Mouse (Mus musculus) monocyte, adult 59 days (primary cell): ENCODE data around the gene Gabpb2. TPM values are rescaled to one million over a fixed set of nuclear protein-coding genes. Genes with fewer than 3 reads are reported as not detected.

Experiments used
- total RNA-seq, 2 experiments: library from RNA; stranded (reverse); gene quantifications; one replicate each; pipeline ENCODE4 v1.2.4; 2023

Gabpb2 gene
- 10 to 100 TPM; 42.6 to 48.5 TPM for total RNA-seq

GRCm38 (mm10) chr3:95217255-95218134 is at the start of gene Gabpb2:
Gene Gabpb2 (minus strand): TSS chr3:95217916.

DNA sequence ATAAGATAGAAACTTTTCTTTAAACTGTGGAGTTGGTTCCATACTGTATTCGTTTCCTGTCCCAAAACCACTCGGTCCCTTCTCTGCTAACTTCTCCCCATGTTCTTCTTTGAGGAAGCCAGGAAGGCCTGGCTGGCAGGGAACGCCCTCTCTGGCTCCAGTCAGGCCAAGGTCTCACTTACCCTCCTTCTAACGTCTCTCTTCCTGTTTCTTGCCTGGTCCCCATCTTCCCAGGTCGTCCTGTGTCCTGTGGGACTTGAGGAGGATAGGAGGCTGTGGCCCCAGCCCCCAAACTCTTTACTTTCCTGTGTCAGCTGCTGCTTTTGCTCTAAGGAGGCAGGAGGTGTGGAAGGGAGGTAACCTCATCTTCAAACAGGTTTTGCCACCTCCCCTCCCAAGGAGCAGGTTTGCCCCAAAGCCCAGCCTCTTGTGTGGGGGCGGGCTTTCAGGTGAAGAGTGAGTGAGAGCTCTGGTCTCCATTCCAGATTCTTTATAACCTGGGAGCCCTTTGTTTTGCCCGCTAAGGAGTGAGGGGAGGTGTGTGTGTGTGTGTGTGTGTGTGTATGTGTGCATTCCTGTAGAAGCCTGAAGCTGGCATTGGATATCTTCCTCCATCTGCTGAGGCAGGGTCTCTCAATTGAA is 33.2 kb upstream of the Gabpb2 start, which contains the start of gene Bnipl:
Gene Bnipl, minus strand, starts transcription at position 411 of the 642 bp plus-strand sequence.

DNA sequence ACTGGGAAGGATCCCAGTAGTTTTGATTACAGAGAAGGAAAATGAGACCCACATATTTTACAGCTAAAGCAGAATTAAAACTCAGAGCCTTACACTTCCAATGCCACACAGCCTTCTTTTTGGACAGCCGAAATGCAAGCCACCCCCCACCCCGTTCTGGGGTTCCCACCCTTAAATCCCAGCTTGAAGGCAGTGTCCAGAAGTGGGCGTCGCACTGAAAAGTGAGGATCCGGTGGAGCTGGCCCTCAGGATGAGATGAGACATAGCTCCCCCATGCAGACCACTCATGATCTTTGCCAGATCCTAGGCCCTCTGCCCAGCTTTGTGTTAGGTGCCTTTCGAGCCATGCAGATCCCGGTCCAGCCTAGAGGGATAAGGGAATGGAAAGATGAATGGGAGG is 23.8 kb upstream of the Gabpb2 start, which contains the start of gene Gm128:
Gene Gm128, minus strand, starts transcription at position 101 of the 400 bp plus-strand sequence.

DNA sequence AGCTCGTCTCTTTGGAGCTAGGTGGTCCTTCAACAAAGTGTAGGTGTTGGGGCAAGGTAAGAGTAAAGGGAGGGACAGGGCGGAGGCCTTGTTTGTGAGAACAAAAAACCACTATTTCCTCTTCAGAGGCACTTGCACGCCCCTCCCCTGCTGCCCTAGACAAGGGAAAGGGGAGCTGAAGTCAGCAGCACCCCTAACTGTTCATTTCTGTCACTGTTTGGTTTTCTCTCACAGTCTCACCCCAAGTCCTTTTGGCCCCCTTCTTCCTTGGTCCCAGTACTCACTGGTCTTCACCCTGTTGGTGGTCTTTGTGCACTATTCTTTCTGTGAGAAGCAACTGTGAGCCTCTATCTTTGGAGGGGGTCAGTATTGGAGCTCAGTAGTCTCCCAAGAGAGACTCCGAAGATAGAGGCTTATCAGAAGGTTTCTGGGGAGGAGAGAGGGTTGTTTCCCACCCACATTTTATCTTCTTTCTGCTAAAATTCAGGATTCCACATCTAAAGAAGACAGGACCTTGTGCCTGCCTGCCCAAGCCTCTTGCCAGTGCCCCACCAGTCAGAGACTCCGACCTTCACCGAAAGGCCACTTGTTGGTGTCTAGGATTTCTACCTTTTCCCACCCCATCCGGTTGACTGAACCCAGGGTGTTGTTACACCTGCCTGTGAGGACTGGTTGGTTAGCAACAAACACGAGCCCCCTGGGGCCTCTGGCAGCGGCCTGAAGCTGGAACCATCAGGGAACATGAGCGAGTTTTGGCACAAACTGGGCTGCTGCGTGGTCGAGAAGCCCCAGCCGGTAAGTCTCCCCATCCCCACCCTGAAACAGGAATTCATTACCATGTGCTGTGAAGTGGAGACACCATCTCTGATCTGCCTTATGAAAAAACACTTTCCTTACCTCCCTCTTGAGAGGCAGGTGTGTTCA is 13.8 kb upstream of the Gabpb2 start, which contains the start of gene Mllt11:
Gene Mllt11, minus strand, starts transcription at position 874 of the 924 bp plus-strand sequence.

DNA sequence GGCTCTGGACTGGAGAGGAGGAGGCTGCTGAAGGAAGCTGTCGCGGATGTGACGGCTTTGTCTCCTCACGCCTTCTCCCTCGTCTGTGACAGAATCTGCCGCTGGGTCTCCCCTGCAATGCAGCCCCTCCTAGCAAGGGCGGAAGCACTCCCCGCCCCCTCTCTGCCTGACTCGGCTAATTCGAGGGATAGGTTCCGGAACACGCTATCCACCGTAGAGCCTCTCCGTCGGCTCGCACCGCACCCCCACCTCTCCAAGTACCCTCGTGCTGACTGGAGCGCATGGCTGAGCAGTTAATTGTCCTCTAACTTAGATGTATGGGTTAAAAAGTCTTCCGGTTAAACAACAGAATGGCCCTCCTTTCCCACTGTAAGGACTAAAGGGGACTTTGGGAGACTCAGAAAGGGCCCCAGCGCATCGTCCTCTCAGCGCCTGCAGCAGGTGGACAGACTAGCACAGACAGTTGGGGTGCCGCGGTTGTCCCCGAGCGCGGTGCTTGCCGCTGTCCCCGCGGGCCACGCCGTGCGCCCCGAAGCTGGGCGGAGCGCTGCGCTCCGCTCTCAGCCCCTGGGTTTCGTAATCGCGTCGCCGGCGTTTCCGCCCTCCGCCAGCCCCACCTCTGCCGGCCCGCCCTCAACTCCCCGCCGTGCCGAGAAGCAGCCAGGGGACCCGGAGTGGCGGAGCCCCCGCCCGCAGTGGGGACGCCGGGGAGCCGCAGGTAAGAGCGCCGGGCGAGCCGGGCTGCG is 10.6 kb upstream of the Gabpb2 start, which contains the start of gene Cdc42se1:
Gene Cdc42se1, plus strand, starts transcription at position 585 of the 746 bp plus-strand sequence.

GRCm38 (mm10) chr3:95159987-95160963 is 57.4 kb downstream of the Gabpb2 start, which contains the start of gene Sema6c:
Gene Sema6c (plus strand): TSS chr3:95160457.

DNA sequence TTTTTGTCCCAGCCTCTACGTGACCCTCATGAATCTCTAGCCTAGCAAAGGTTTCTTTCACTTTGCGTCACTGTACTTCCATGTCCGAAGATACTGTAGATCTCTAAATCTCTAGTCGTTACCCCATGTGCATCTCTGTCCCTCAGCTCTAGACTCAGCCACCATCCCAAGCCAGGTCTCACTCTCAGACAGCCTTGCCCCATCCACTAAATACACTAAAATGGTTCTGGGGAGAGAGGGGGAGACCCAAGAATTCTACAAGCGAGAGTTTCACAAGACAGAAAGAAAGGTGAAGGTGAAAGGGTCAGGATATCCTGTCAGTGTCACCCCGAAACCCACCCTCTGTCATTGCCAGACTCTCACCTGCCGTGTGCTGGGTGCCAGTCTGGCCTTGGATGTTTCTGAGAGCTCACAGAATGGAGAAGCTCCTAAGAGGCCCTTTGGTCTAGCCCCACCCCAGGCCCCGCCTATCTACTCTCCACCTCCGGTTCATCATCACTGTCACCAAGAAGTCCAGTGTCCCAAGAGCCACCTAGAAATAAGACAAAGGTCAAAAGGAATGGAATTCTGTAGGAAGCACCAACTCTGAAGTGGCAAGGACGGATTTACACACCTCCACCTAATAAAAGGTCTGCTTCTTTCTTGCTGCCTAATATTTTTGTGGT is 75.6 kb downstream of the Gabpb2 start, which contains the start of gene Tnfaip8l2:
Gene Tnfaip8l2, minus strand, starts transcription at position 409 of the 665 bp plus-strand sequence.

GRCm38 (mm10) chr3:95133680-95134101 is 84.0 kb downstream of the Gabpb2 start, which contains the start of the genes Scnm1 and Lysmd1:
Gene Scnm1 (minus strand): TSS chr3:95134011.
Gene Lysmd1 (plus strand): TSS chr3:95134088.

Other genes starting within 250 kb of the Gabpb2 start
- gene Pi4kb, start 243.2 kb downstream of the Gabpb2 start, total RNA-seq = 10 to 100 TPM; 42.7 to 59.0 TPM
- 10 to 100 TPM; 30.1 to 45.2 TPM for gene Zfp687, start 202.5 kb downstream of the Gabpb2 start, total RNA-seq
- 100 to 1,000 TPM; 114 to 127 TPM for gene Psmd4, start 175.3 kb downstream of the Gabpb2 start, total RNA-seq
- 10 to 100 TPM; 23.3 to 23.8 TPM for gene Pip5k1a, start 111.0 kb downstream of the Gabpb2 start, total RNA-seq
- gene Vps72, start 106.9 kb downstream of the Gabpb2 start, total RNA-seq = 10 to 100 TPM; 39.0 to 47.0 TPM
- 1 to 10 TPM; 1.0 to 2.3 TPM for gene Tmod4, start 93.4 kb downstream of the Gabpb2 start, total RNA-seq
- 10 to 100 TPM; 67.3 to 70.8 TPM for gene Scnm1, start 83.9 kb downstream of the Gabpb2 start, total RNA-seq
- gene Lysmd1, start 83.8 kb downstream of the Gabpb2 start, total RNA-seq = 1 to 10 TPM; 1.9 to 2.0 TPM
- gene Tnfaip8l2, start 75.6 kb downstream of the Gabpb2 start, total RNA-seq = 100 to 1,000 TPM; 119 to 126 TPM
- gene Sema6c, start 57.5 kb downstream of the Gabpb2 start, total RNA-seq = under 1 TPM; 0.34 to 0.61 TPM
- 100 to 1,000 TPM; 244 to 259 TPM for gene Cdc42se1, start 10.8 kb upstream of the Gabpb2 start, total RNA-seq
- 1 to 10 TPM; 5.6 to 5.7 TPM for gene Mllt11, start 14.3 kb upstream of the Gabpb2 start, total RNA-seq
- under 1 TPM in 1 of 2 experiments, not detected in 1; 0.43 TPM for gene Gm128, start 23.7 kb upstream of the Gabpb2 start, total RNA-seq
- not detected for gene Bnipl, start 33.3 kb upstream of the Gabpb2 start, total RNA-seq
- 10 to 100 TPM; 37.3 to 42.4 TPM for gene Mindy1, start 63.4 kb upstream of the Gabpb2 start, total RNA-seq
- 10 to 100 TPM in 1 of 2 experiments, 1 to 10 TPM in 1; 9.9 to 10.5 TPM for gene Prune1, start 64.2 kb upstream of the Gabpb2 start, total RNA-seq
- gene Anxa9, start 89.3 kb upstream of the Gabpb2 start, total RNA-seq = 1 to 10 TPM; 2.5 to 3.0 TPM
- 100 to 1,000 TPM; 131 to 142 TPM for gene Cers2, start 96.9 kb upstream of the Gabpb2 start, total RNA-seq
- 10 to 100 TPM; 25.5 to 30.8 TPM for gene Setdb1, start 139.3 kb upstream of the Gabpb2 start, total RNA-seq
- not detected for gene 4930558C23Rik, start 184.9 kb upstream of the Gabpb2 start, total RNA-seq
- 10 to 100 TPM; 77.1 to 83.2 TPM for gene Arnt, start 216.5 kb upstream of the Gabpb2 start, total RNA-seq